Mouse (Mus musculus): ENCODE results near the gene Dnase1. TPM values are rescaled to one million over a fixed set of nuclear protein-coding genes. Genes with fewer than 3 reads are reported as not detected.

Gene Dnase1
- polyA plus RNA-seq, 1 experiment from 2014 or later = 4.5 TPM

DNA sequence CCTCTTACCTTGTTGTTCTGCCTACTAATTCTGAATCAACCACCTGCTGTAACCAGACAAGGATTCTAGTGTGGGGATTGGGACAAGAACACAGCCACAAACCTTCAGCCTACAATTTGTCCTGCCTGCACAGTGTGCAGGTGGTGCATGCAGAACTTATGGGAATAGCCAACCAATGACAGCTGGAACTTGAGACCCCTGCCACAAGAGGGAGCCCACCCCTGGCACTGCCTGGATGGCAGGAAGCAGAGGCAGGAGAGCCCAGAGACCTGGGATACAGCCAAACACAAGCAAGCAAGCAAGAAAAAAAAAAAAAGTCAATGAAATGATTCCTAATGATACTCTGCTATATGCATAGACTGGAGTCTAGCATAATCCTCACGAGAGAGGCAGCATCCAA is 15.5 kb upstream of the Dnase1 start:
- Histone ChIP-seq H3K4me1 (ENCODE audit: control insufficient read depth in 2 of 2, insufficient read depth in 2 of 2, low read length in 2 of 2) (no peaks in the 10 kb centered on the region), H3K27ac (replicated peaks in 1 of 2; ENCODE audit: control insufficient read depth in 1 of 2, insufficient read depth in 1 of 2, low read depth in 2 of 2, low read length in 2 of 2) (no peak overlapping the region), H3K9me3 (ENCODE audit: control insufficient read depth, low read length) (no peaks in the 10 kb centered on the region), H3K4me2 (ENCODE audit: low read length) (no peak overlapping the region), H3K4me3 (ENCODE audit: control insufficient read depth in 1 of 2, insufficient read depth in 1 of 2, low read depth in 1 of 2, low read length in 2 of 2) (no peak overlapping the region), H3K9ac (ENCODE audit: low read length) (no peak overlapping the region), H3K27me3 (ENCODE audit: control insufficient read depth, insufficient read depth, low read length) (no peaks in the 10 kb centered on the region), H3K36me3 (ENCODE audit: control insufficient read depth, insufficient read depth, low read length) (no peaks in the 10 kb centered on the region)
- ATAC-seq (ENCODE audit: insufficient number of reproducible peaks, insufficient read depth, low FRiP score, low read depth) = no peak
- WGBS = 87% methylated on average over 1 of the region's 1 CpGs

DNA sequence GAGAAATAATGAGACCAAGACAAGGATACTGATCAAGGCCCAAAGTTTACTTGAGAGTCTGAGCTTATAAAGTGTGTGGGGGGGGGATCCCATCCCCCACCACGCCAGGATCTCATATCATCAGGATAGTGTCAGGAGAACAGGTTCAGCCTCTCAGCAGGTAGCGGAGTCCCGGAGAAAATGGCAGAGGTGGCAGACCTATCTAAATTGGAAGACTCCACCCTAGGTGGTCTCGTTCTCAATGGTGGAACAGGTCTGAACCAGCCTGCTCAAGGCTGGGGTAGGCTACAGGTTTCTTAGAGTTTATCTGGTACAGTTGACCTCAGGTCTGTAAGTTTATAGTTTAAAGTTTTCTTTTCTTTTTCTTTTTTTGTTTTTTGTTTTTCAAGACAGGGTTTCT is 14.0 kb upstream of the Dnase1 start:
- no peak overlapping the region for H3K4me2 ChIP-seq (ENCODE audit: low read length)
- no peaks in the 10 kb centered on the region for H3K4me1 ChIP-seq (ENCODE audit: control insufficient read depth in 2 of 2, insufficient read depth in 2 of 2, low read length in 2 of 2)
- 60% methylated on average over 4 of the region's 4 CpGs for WGBS
- no peak overlapping the region for H3K9ac ChIP-seq (ENCODE audit: low read length)
- no peak for ATAC-seq (ENCODE audit: insufficient number of reproducible peaks, insufficient read depth, low FRiP score, low read depth)
- H3K27ac ChIP-seq (replicated peaks in 1 of 2; ENCODE audit: control insufficient read depth in 1 of 2, insufficient read depth in 1 of 2, low read depth in 2 of 2, low read length in 2 of 2) = no peak overlapping the region
- no peak overlapping the region for H3K4me3 ChIP-seq (ENCODE audit: control insufficient read depth in 1 of 2, insufficient read depth in 1 of 2, low read depth in 1 of 2, low read length in 2 of 2)
- H3K27me3 ChIP-seq (ENCODE audit: control insufficient read depth, insufficient read depth, low read length) = no peaks in the 10 kb centered on the region
- H3K36me3 ChIP-seq (ENCODE audit: control insufficient read depth, insufficient read depth, low read length) = no peaks in the 10 kb centered on the region
- H3K9me3 ChIP-seq (ENCODE audit: control insufficient read depth, low read length) = no peaks in the 10 kb centered on the region

DNA sequence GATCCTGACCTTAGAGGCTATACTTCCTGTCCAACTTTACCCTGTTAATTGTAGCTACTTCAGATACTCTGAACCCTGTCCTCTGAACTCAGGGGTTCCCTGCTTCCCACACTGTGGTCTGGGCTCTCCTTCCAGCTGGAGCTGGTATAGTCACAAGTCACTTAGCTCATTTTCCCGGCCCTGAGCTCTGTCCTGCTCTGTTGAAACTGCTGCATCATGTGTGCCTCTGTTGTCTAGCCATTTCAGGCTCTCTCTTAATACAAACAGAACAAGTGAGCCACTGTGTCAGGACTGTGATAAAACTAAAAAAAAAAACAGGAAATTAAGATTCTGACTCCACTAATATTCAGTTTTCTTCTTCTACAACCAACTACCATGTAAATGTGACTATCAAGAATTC is 10.1 kb upstream of the Dnase1 start:
- Histone ChIP-seq H3K4me2 (ENCODE audit: low read length) (no peak overlapping the region), H3K27me3 (ENCODE audit: control insufficient read depth, insufficient read depth, low read length) (no peaks in the 10 kb centered on the region), H3K27ac (replicated peaks in 1 of 2; ENCODE audit: control insufficient read depth in 1 of 2, insufficient read depth in 1 of 2, low read depth in 2 of 2, low read length in 2 of 2) (no peak overlapping the region), H3K4me3 (ENCODE audit: control insufficient read depth in 1 of 2, insufficient read depth in 1 of 2, low read depth in 1 of 2, low read length in 2 of 2) (no peak overlapping the region), H3K9ac (ENCODE audit: low read length) (no peak overlapping the region), H3K36me3 (ENCODE audit: control insufficient read depth, insufficient read depth, low read length) (no peaks in the 10 kb centered on the region), H3K9me3 (ENCODE audit: control insufficient read depth, low read length) (no peaks in the 10 kb centered on the region), H3K4me1 (ENCODE audit: control insufficient read depth in 2 of 2, insufficient read depth in 2 of 2, low read length in 2 of 2) (no peaks in the 10 kb centered on the region)
- ATAC-seq (ENCODE audit: insufficient number of reproducible peaks, insufficient read depth, low FRiP score, low read depth) = no peak
- 61% methylated on average over 1 of the region's 1 CpGs for WGBS

DNA sequence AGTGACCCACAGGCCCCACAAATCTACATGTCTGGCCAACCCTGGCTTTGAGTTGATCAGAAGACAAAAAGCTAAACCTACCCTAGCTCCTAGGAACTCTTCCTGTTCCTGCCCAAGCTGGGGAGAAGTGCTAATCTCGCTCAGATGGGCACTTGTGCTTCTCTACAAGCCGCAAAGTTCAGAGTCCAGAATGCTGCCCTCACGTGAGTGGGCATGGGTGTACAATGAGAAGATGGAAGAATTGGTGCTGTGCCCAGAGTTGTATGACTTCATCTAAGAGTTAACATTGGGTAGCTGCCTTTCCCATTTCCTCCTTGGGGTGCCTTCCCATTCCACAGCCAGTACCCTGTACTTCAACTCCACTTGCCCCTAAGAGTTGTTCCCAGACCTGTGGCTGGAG is 9.5 kb upstream of the Dnase1 start:
- Histone ChIP-seq H3K4me3 (ENCODE audit: control insufficient read depth in 1 of 2, insufficient read depth in 1 of 2, low read depth in 1 of 2, low read length in 2 of 2) (no peak overlapping the region), H3K27me3 (ENCODE audit: control insufficient read depth, insufficient read depth, low read length) (no peaks in the 10 kb centered on the region), H3K27ac (replicated peaks in 1 of 2; ENCODE audit: control insufficient read depth in 1 of 2, insufficient read depth in 1 of 2, low read depth in 2 of 2, low read length in 2 of 2) (no peak overlapping the region), H3K36me3 (ENCODE audit: control insufficient read depth, insufficient read depth, low read length) (no peaks in the 10 kb centered on the region), H3K9ac (ENCODE audit: low read length) (no peak overlapping the region), H3K4me1 (ENCODE audit: control insufficient read depth in 2 of 2, insufficient read depth in 2 of 2, low read length in 2 of 2) (no peaks in the 10 kb centered on the region), H3K4me2 (ENCODE audit: low read length) (no peak overlapping the region), H3K9me3 (ENCODE audit: control insufficient read depth, low read length) (no peaks in the 10 kb centered on the region)
- WGBS = 66% methylated on average over 3 of the region's 3 CpGs
- ATAC-seq (ENCODE audit: insufficient number of reproducible peaks, insufficient read depth, low FRiP score, low read depth) = no peak

DNA sequence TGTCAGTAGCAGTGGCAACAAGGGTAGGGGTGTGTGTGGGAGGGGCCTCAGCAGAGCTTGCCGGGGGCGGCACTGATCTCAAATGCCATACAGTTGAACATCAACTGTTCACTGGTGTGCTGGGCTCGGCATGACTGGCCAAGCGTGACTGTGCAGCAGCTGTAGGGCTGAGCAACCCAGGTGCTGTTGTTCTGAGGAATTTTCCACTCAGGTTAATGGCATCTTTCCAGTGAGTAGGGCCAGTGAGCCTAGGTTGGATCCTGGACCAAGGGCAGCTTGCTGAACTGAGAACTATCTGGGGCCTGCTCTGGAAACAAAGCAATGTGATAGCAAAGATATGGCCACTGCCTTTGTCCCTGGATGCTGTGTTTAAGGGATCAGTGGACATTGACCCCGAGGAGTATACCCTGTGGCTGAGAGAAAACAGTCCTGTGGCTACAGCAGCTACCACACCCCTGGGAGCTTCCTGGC is 7.3 kb upstream of the Dnase1 start:
- Histone ChIP-seq H3K4me2 (ENCODE audit: low read length) (no peak overlapping the region), H3K9me3 (ENCODE audit: control insufficient read depth, low read length) (no peaks in the 10 kb centered on the region), H3K4me1 (ENCODE audit: control insufficient read depth in 2 of 2, insufficient read depth in 2 of 2, low read length in 2 of 2) (peaks cover 0 to 5% of the 10 kb centered on the region in 2 experiments; a peak in 1 of 4 replicates), H3K27me3 (ENCODE audit: control insufficient read depth, insufficient read depth, low read length) (no peaks in the 10 kb centered on the region), H3K9ac (ENCODE audit: low read length) (no peak overlapping the region), H3K4me3 (ENCODE audit: control insufficient read depth in 1 of 2, insufficient read depth in 1 of 2, low read depth in 1 of 2, low read length in 2 of 2) (no peak overlapping the region), H3K36me3 (ENCODE audit: control insufficient read depth, insufficient read depth, low read length) (no peaks in the 10 kb centered on the region), H3K27ac (replicated peaks in 1 of 2; ENCODE audit: control insufficient read depth in 1 of 2, insufficient read depth in 1 of 2, low read depth in 2 of 2, low read length in 2 of 2) (no peak overlapping the region)
- 87% methylated on average over 5 of the region's 5 CpGs for WGBS
- ATAC-seq (ENCODE audit: insufficient number of reproducible peaks, insufficient read depth, low FRiP score, low read depth) = no peak

DNA sequence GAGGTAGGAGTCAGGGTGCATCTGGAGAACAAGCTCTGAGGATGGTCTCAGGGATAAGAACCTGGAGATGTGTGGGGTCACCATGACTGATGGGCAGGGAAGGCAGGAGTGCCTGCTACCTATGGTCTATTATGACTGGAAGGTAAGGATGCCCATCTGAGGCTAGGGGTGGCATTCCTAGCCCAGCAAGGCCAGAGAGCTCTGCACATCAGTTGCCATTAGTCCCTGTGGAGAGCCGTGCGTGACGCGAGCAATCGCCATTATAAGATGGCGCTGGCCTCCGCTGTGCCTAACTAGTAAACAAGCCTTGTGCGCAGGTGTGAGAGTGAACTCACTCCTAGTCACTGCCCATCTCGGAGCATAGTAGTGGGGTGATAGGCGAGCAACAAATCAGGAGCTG is 6.2 kb upstream of the Dnase1 start:
- Histone ChIP-seq H3K9ac (ENCODE audit: low read length) (no peak overlapping the region), H3K9me3 (ENCODE audit: control insufficient read depth, low read length) (no peaks in the 10 kb centered on the region), H3K4me2 (ENCODE audit: low read length) (no peak overlapping the region), H3K27me3 (ENCODE audit: control insufficient read depth, insufficient read depth, low read length) (no peaks in the 10 kb centered on the region), H3K36me3 (ENCODE audit: control insufficient read depth, insufficient read depth, low read length) (no peaks in the 10 kb centered on the region), H3K4me1 (ENCODE audit: control insufficient read depth in 2 of 2, insufficient read depth in 2 of 2, low read length in 2 of 2) (peaks cover 0 to 5% of the 10 kb centered on the region in 2 experiments; a peak in 1 of 4 replicates), H3K27ac (replicated peaks in 1 of 2; ENCODE audit: control insufficient read depth in 1 of 2, insufficient read depth in 1 of 2, low read depth in 2 of 2, low read length in 2 of 2) (no peak overlapping the region), H3K4me3 (ENCODE audit: control insufficient read depth in 1 of 2, insufficient read depth in 1 of 2, low read depth in 1 of 2, low read length in 2 of 2) (no peak overlapping the region)
- 90% methylated on average over 10 of the region's 10 CpGs for WGBS
- ATAC-seq (ENCODE audit: insufficient number of reproducible peaks, insufficient read depth, low FRiP score, low read depth) = no peak

DNA sequence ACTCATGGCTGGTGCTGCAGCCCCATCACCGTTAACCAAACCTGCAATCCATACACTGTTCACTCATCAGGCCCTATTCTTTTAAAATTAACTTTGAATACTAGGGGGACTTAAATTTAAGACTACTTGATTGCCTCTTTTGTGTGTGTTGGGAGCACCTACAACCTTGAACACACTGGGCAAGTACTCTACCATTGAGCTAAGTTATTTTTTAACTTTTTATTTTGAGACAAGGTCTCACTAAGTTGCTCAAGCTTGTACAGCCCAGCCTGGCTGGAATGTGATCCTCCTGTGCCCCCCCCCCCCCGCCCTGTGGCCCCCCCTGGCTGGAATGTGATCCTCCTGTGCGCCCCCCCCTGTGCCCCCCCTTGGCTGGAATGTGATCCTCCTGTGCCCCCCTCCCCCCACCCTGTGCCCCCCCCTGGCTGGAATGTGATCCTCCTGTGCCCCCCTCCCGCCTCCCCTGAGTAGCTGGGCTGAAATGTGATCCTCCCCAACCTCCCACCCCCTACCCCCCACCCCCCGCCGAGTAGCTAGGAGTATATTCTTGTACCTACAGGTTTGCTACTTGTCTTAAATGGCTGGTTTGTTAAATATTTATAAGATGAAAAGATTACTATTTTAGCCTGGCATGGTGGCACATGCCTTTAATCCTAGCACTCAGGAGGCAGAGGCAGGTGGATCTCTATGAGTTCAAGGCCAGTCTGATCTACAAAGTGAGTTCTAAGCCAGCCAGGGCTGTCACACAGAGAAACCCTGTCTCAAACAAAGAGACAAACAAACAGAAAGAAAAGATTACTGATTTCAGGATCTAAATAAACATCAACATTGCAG is 5.1 kb upstream of the Dnase1 start:
- no peak overlapping the region for H3K9ac ChIP-seq (ENCODE audit: low read length)
- 71% methylated on average over 4 of the region's 6 CpGs for WGBS
- peaks cover 0 to 5% of the 10 kb centered on the region in 2 experiments; a peak in 1 of 4 replicates for H3K4me1 ChIP-seq (ENCODE audit: control insufficient read depth in 2 of 2, insufficient read depth in 2 of 2, low read length in 2 of 2)
- H3K9me3 ChIP-seq (ENCODE audit: control insufficient read depth, low read length) = no peaks in the 10 kb centered on the region
- peaks cover under 1% of the 10 kb centered on the region for H3K36me3 ChIP-seq (ENCODE audit: control insufficient read depth, insufficient read depth, low read length)
- no peak overlapping the region for H3K27ac ChIP-seq (replicated peaks in 1 of 2; ENCODE audit: control insufficient read depth in 1 of 2, insufficient read depth in 1 of 2, low read depth in 2 of 2, low read length in 2 of 2)
- H3K27me3 ChIP-seq (ENCODE audit: control insufficient read depth, insufficient read depth, low read length) = no peaks in the 10 kb centered on the region
- H3K4me3 ChIP-seq (ENCODE audit: control insufficient read depth in 1 of 2, insufficient read depth in 1 of 2, low read depth in 1 of 2, low read length in 2 of 2) = no peak overlapping the region
- no peak overlapping the region for H3K4me2 ChIP-seq (ENCODE audit: low read length)
- no peak for ATAC-seq (ENCODE audit: insufficient number of reproducible peaks, insufficient read depth, low FRiP score, low read depth)

DNA sequence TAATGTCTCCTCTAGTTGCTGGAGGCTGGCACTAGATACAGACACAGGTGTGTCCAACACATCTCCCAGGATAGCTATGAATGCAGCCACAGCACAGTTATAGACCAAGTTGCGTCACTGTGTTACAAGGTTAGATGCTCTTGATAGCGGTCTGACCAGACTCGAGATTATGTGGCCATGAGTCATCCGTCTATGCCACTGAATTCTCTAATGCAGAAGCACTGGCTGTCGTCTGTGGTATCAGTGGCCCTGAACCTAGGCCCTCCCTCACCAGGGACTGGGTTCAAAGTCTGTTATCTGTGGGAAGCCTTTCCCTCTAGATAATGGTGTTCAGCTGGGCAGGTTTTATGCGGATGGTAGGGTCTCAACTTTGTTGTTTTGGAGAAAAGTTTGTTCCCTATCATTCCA is 4.4 kb upstream of the Dnase1 start:
- H3K9me3 ChIP-seq (ENCODE audit: control insufficient read depth, low read length) = no peaks in the 10 kb centered on the region
- H3K9ac ChIP-seq (ENCODE audit: low read length) = no peak overlapping the region
- H3K4me3 ChIP-seq (ENCODE audit: control insufficient read depth in 1 of 2, insufficient read depth in 1 of 2, low read depth in 1 of 2, low read length in 2 of 2) = no peak overlapping the region
- H3K27me3 ChIP-seq (ENCODE audit: control insufficient read depth, insufficient read depth, low read length) = no peaks in the 10 kb centered on the region
- ATAC-seq (ENCODE audit: insufficient number of reproducible peaks, insufficient read depth, low FRiP score, low read depth) = no peak
- WGBS = 69% methylated on average over 6 of the region's 6 CpGs
- no peak overlapping the region for H3K27ac ChIP-seq (replicated peaks in 1 of 2; ENCODE audit: control insufficient read depth in 1 of 2, insufficient read depth in 1 of 2, low read depth in 2 of 2, low read length in 2 of 2)
- peaks cover 0 to 5% of the 10 kb centered on the region in 2 experiments; a peak in 1 of 4 replicates for H3K4me1 ChIP-seq (ENCODE audit: control insufficient read depth in 2 of 2, insufficient read depth in 2 of 2, low read length in 2 of 2)
- no peak overlapping the region for H3K4me2 ChIP-seq (ENCODE audit: low read length)
- H3K36me3 ChIP-seq (ENCODE audit: control insufficient read depth, insufficient read depth, low read length) = peaks cover 8% of the 10 kb centered on the region

Measured in heart, embryonic 14.5 days (tissue).